Mouse (Mus musculus): ENCODE measurements around the gene Aox1. TPM values are rescaled to one million over a fixed set of nuclear protein-coding genes. Genes with fewer than 3 reads are reported as not detected.

The Aox1 gene
- polyA plus RNA-seq, 1 experiment: 4.1 TPM

- Histone ChIP-seq H3K4me1 (ENCODE audit: control insufficient read depth, insufficient read depth, low read length) (0 out of 2 replicates have a peak, but pooled peaks cover 6% of the 10 kb centered on the region), H3K27ac (ENCODE audit: insufficient read depth, low read length) (no peak overlapping the region), H3K4me3 (ENCODE audit: insufficient read depth, low read length) (no peak overlapping the region)
- TF ChIP-seq POLR2A (IDR thresholded peaks at IDR 0.05; ENCODE audit: low read depth, low read length): no peak
- no peak for TF ChIP-seq CTCF (IDR thresholded peaks at IDR 0.05; ENCODE audit: borderline replicate concordance, insufficient read depth, low read length)
Observed at GRCm38 (mm10) chr1:58056939-58057338, 27.2 kb downstream of the Aox1 start.

- H3K4me1 ChIP-seq (ENCODE audit: control insufficient read depth, insufficient read depth, low read length): 0 out of 2 replicates have a peak, but pooled peaks cover 6% of the 10 kb centered on the region
- no peak overlapping the region for H3K27ac ChIP-seq (ENCODE audit: insufficient read depth, low read length)
- TF ChIP-seq POLR2A (IDR thresholded peaks at IDR 0.05; ENCODE audit: low read depth, low read length) (no peak), CTCF (IDR thresholded peaks at IDR 0.05; ENCODE audit: borderline replicate concordance, insufficient read depth, low read length) (no peak)
- H3K4me3 ChIP-seq (ENCODE audit: insufficient read depth, low read length): no peak overlapping the region
Observed at GRCm38 (mm10) chr1:58058846-58059245, 29.1 kb downstream of the Aox1 start.

- Histone ChIP-seq H3K27ac (ENCODE audit: insufficient read depth, low read length) (no peak overlapping the region), H3K4me3 (ENCODE audit: insufficient read depth, low read length) (no peak overlapping the region), H3K4me1 (ENCODE audit: control insufficient read depth, insufficient read depth, low read length) (no peaks in the 10 kb centered on the region)
- TF ChIP-seq POLR2A (IDR thresholded peaks at IDR 0.05; ENCODE audit: low read depth, low read length) (no peak), CTCF (IDR thresholded peaks at IDR 0.05; ENCODE audit: borderline replicate concordance, insufficient read depth, low read length) (no peak)
Observed at GRCm38 (mm10) chr1:58062131-58062530, 32.4 kb downstream of the Aox1 start.

- Histone ChIP-seq H3K4me3 (ENCODE audit: insufficient read depth, low read length) (no peak overlapping the region), H3K4me1 (ENCODE audit: control insufficient read depth, insufficient read depth, low read length) (no peaks in the 10 kb centered on the region), H3K27ac (ENCODE audit: insufficient read depth, low read length) (no peak overlapping the region)
- TF ChIP-seq POLR2A (IDR thresholded peaks at IDR 0.05; ENCODE audit: low read depth, low read length) (no peak), CTCF (IDR thresholded peaks at IDR 0.05; ENCODE audit: borderline replicate concordance, insufficient read depth, low read length) (no peak)
Observed at GRCm38 (mm10) chr1:58065151-58065550, 35.4 kb downstream of the Aox1 start.

GRCm38 (mm10) chr1:58065606-58066005 lies 35.9 kb downstream of the Aox1 start:
- Histone ChIP-seq H3K27ac (ENCODE audit: insufficient read depth, low read length) (no peak overlapping the region), H3K4me3 (ENCODE audit: insufficient read depth, low read length) (no peak overlapping the region), H3K4me1 (ENCODE audit: control insufficient read depth, insufficient read depth, low read length) (no peaks in the 10 kb centered on the region)
- TF ChIP-seq CTCF (IDR thresholded peaks at IDR 0.05; ENCODE audit: borderline replicate concordance, insufficient read depth, low read length) (no peak), POLR2A (IDR thresholded peaks at IDR 0.05; ENCODE audit: low read depth, low read length) (no peak)

- no peak overlapping the region for H3K27ac ChIP-seq (ENCODE audit: insufficient read depth, low read length)
- TF ChIP-seq POLR2A (IDR thresholded peaks at IDR 0.05; ENCODE audit: low read depth, low read length) (no peak), CTCF (IDR thresholded peaks at IDR 0.05; ENCODE audit: borderline replicate concordance, insufficient read depth, low read length) (no peak)
Observed at GRCm38 (mm10) chr1:58069181-58069580, 39.5 kb downstream of the Aox1 start.

GRCm38 (mm10) chr1:58070091-58070490 lies 40.4 kb downstream of the Aox1 start:
- Histone ChIP-seq H3K4me1 (ENCODE audit: control insufficient read depth, insufficient read depth, low read length) (peaks cover 4% of the 10 kb centered on the region; the same call in 1 of the 2 replicates), H3K27ac (ENCODE audit: insufficient read depth, low read length) (no peak overlapping the region), H3K4me3 (ENCODE audit: insufficient read depth, low read length) (no peak overlapping the region)
- no peak for TF ChIP-seq POLR2A (IDR thresholded peaks at IDR 0.05; ENCODE audit: low read depth, low read length)

More at GRCm38 (mm10) chr1:58069181-58069580, 39.5 kb downstream of the Aox1 start:
- H3K4me1 ChIP-seq (ENCODE audit: control insufficient read depth, insufficient read depth, low read length): peaks cover 4% of the 10 kb centered on the region; the same call in 1 of the 2 replicates
- H3K4me3 ChIP-seq (ENCODE audit: insufficient read depth, low read length): no peak overlapping the region

GRCm38 (mm10) chr1:58071006-58071405 lies 41.3 kb downstream of the Aox1 start:
- TF ChIP-seq CTCF (IDR thresholded peaks at IDR 0.05; ENCODE audit: borderline replicate concordance, insufficient read depth, low read length): no peak
- H3K4me3 ChIP-seq (ENCODE audit: insufficient read depth, low read length): no peak overlapping the region
- no peak overlapping the region for H3K27ac ChIP-seq (ENCODE audit: insufficient read depth, low read length)
- H3K4me1 ChIP-seq (ENCODE audit: control insufficient read depth, insufficient read depth, low read length): peaks cover 4% of the 10 kb centered on the region; the same call in 1 of the 2 replicates

- H3K27ac ChIP-seq (ENCODE audit: insufficient read depth, low read length): no peak overlapping the region
- peaks cover 4% of the 10 kb centered on the region; the same call in 1 of the 2 replicates for H3K4me1 ChIP-seq (ENCODE audit: control insufficient read depth, insufficient read depth, low read length)
- no peak overlapping the region for H3K4me3 ChIP-seq (ENCODE audit: insufficient read depth, low read length)
- TF ChIP-seq POLR2A (IDR thresholded peaks at IDR 0.05; ENCODE audit: low read depth, low read length) (no peak), CTCF (IDR thresholded peaks at IDR 0.05; ENCODE audit: borderline replicate concordance, insufficient read depth, low read length) (no peak)
Observed at GRCm38 (mm10) chr1:58071509-58071908, 41.8 kb downstream of the Aox1 start.

- no peak for TF ChIP-seq POLR2A (IDR thresholded peaks at IDR 0.05; ENCODE audit: low read depth, low read length)
- no peak for TF ChIP-seq CTCF (IDR thresholded peaks at IDR 0.05; ENCODE audit: borderline replicate concordance, insufficient read depth, low read length)
- H3K4me1 ChIP-seq (ENCODE audit: control insufficient read depth, insufficient read depth, low read length): peaks cover 4% of the 10 kb centered on the region; the same call in 1 of the 2 replicates
- no peak overlapping the region for H3K27ac ChIP-seq (ENCODE audit: insufficient read depth, low read length)
- no peak overlapping the region for H3K4me3 ChIP-seq (ENCODE audit: insufficient read depth, low read length)
Observed at GRCm38 (mm10) chr1:58072416-58072815, 42.7 kb downstream of the Aox1 start.
